Mouse (Mus musculus): Measurements from ENCODE around the gene Neu3.

Gene Neu3

GRCm38 (mm10) chr7:99795192-99795981 lies 32.8 kb downstream of the Neu3 start:
- no peak for DNase-seq (ENCODE audit: low spot score)

GRCm38 (mm10) chr7:99794096-99794495 lies 34.1 kb downstream of the Neu3 start:
- no peak for DNase-seq (ENCODE audit: low spot score)

GRCm38 (mm10) chr7:99790816-99791215 lies 37.4 kb downstream of the Neu3 start:
- no peak for DNase-seq (ENCODE audit: low spot score)

DNA sequence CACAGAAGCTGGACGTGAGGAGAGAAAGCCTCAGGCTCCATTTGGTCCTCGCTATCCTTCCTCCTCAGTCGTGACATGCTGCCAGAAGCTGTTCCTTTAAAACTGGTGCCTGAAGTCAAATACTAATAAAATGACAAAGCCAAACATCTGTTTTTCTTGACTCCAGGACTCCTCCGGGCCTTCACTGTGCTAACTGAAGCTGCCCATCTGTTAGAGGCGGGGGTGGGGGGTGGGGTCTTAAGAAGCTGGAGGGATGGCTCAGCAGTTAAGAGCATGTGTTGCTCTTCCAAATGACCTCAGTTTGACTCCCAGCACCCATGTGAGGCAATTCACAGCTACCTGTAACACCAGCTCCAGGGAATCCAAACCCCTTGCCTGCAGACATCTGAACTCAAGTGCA lies 39.7 kb downstream of the Neu3 start:
- no peak for DNase-seq (ENCODE audit: low spot score)

DNA sequence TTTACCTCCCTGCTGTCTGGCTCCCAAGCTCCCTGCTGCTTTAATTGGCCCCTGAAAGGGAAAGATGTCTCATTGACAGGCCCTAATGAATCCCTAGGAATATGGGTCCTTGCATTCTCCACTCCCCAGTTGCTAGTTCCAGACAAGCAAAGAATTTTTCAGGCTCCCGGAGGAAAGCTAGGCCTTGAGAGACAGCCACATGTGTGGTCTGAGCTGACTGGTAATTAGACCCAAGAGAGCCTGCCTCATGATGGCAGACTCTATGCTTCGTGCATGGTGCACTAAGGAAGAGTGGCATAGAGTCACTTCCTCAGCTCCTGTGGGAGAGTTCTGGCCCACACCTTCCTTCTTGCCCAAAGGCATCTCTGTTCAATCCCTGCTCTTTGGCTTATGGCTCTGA lies 40.3 kb downstream of the Neu3 start:
- DNase-seq (ENCODE audit: low spot score) = no peak

- no peak for DNase-seq (ENCODE audit: low spot score)
These were observed 41.4 kb downstream of the Neu3 start for GRCm38 (mm10) chr7:99786774-99787173.

- no peak for DNase-seq (ENCODE audit: low spot score)
These were observed 42.7 kb downstream of the Neu3 start for GRCm38 (mm10) chr7:99785553-99785952.

DNA sequence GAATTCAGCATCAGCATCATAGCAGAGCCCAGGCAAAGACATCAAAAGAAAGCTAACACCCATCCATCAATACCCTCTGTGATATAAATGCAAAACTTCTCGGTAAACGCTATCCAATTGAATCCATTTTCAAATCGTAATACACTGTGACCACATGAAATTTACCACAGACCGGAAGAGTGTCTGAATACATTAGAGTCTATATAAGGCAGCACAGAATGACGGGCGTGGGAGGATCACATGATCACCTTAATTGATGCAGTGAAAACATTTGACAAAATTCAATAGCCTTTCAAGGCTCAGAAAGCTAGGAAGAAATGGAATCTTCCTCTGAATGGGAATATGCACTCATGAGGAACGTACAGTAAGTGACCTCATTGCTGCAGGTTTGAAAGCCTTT lies 44.8 kb downstream of the Neu3 start:
- no peak for DNase-seq (ENCODE audit: low spot score)

GRCm38 (mm10) chr7:99781916-99782315 lies 46.3 kb downstream of the Neu3 start:
- DNase-seq (ENCODE audit: low spot score) = peak; percentile 41

DNA sequence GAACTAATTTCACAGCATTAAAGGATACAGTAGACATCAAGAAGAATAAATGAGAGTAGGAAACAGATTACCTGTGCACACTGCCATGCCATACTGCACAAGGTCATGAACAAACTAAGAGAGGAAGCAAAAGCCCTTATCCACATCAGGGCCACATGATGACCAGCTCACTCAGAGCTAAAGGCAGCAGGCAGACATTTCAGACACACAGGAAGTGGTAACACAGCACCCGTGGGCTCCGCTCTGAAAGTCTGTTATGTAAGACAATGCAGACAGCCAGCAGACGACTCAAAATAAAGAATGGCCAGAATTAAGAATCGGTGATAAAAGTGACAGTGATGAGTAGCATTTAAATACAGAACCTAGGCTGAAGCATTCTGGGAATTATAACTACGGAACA lies 46.8 kb downstream of the Neu3 start:
- DNase-seq (ENCODE audit: low spot score) = peak; percentile 39

DNA sequence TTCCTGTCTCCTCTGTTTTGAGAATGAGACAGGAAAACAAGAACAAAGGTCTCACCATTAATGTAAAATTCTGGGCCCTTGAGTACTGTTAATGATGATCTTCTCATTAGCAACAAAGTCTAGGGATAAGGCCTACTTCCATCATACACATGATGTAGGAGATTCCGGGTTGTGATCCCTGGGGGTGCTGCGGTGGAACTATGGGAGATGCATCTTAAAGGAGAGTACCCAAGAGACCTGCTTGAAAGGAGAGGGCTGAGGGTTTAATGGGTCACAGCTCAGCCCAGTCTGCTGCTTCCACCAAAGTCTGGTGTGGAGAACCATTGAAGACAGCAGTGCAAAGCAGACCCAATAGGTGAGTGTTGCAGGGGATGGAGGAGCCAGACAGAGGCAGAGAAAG lies 65.0 kb downstream of the Neu3 start, which contains the start of gene Olfr521:
Olfr521 (plus strand) TSS at position 301 of the 400 bp plus-strand sequence.
- DNase-seq (ENCODE audit: low spot score) = no peak
